Mouse (Mus musculus) liver, adult 2 months (tissue): ENCODE measurements around the gene Sc5d. TPM values are rescaled to one million over a fixed set of nuclear protein-coding genes. Genes with fewer than 3 reads are reported as not detected.

Experiments used
- DNase-seq: peaks from one replicate; pipeline ENCODE4 v3.0.0-alpha.2; 2011; ENCODE audit warnings: low read depth, low spot score; ENCODE audit errors: extremely low read depth
- H3K27ac ChIP-seq: fragments of 200-500 bp; replicated peaks from 2 replicates; pipeline ENCODE4 v1.5.1; 2012; ENCODE audit warnings: low read depth, mild to moderate bottlenecking, control low read depth, inconsistent platforms, low read length; ENCODE audit not compliant: insufficient read depth
- H3K27me3 ChIP-seq: fragments of 200-500 bp; 2 replicates; pipeline ENCODE4 v1.6.1; 2012; ENCODE audit warnings: mild to moderate bottlenecking, moderate library complexity, low read length, inconsistent platforms; ENCODE audit not compliant: control insufficient read depth, insufficient read depth
- H3K36me3 ChIP-seq: fragments of 200-500 bp; 2 replicates; pipeline ENCODE4 v1.6.1; 2012; ENCODE audit warnings: low read length, inconsistent platforms; ENCODE audit not compliant: control insufficient read depth, insufficient read depth
- H3K4me1 ChIP-seq: fragments of 200-500 bp; 2 replicates; pipeline ENCODE4 v1.6.1; 2011; ENCODE audit warnings: low read length; ENCODE audit not compliant: control insufficient read depth, insufficient read depth
- H3K4me3 ChIP-seq: fragments of 200-500 bp; 2 replicates; pipeline ENCODE4 v1.5.1; 2011; ENCODE audit warnings: low read depth, mild to moderate bottlenecking, control low read depth, low read length, moderate library complexity; ENCODE audit not compliant: insufficient read depth
- H3K79me2 ChIP-seq: fragments of 200-500 bp; 2 replicates; pipeline ENCODE4 v1.6.1; 2012; ENCODE audit warnings: inconsistent platforms, mild to moderate bottlenecking, low read length, moderate library complexity; ENCODE audit not compliant: control insufficient read depth, insufficient read depth
- H3K9ac ChIP-seq: fragments of 200-500 bp; 2 replicates; pipeline ENCODE4 v1.6.1; 2012; ENCODE audit warnings: low read depth, mild to moderate bottlenecking, control low read depth, inconsistent platforms, low read length
- CTCF ChIP-seq: fragments of 200-500 bp; IDR thresholded peaks from 2 replicates; pipeline ENCODE4 v1.5.1; 2011; ENCODE audit warnings: low read depth, low read length, control low read depth
- POLR2A ChIP-seq: fragments of 200-500 bp; IDR thresholded peaks from 2 replicates; pipeline ENCODE4 v1.6.1; 2011; ENCODE audit warnings: low read length, control low read depth; ENCODE audit not compliant: insufficient read depth; ENCODE audit errors: extremely low read depth
- WGBS: fragments of 180-500 bp; shearing (Covaris S2); methylation state at CpG from one replicate; pipeline ENCODE4 v1.1.7; 2018; 5-methylcytosine and 5-hydroxymethylcytosine counted together
- polyA plus RNA-seq: library from polyadenylated mRNA; depleted of rRNA; stranded (reverse); fragments of >200 nt; gene quantifications from 2 replicates; pipeline ENCODE4 v1.2.3, GENCODE M21; 2012
- total RNA-seq: library from RNA; depleted of rRNA; stranded (reverse); fragments of >200 nt; gene quantifications from 2 replicates; pipeline ENCODE4 v1.2.3, GENCODE M21; 2014

Sc5d gene
- total and polyA plus RNA-seq, 2 experiments, result 532 to 777 TPM

DNA sequence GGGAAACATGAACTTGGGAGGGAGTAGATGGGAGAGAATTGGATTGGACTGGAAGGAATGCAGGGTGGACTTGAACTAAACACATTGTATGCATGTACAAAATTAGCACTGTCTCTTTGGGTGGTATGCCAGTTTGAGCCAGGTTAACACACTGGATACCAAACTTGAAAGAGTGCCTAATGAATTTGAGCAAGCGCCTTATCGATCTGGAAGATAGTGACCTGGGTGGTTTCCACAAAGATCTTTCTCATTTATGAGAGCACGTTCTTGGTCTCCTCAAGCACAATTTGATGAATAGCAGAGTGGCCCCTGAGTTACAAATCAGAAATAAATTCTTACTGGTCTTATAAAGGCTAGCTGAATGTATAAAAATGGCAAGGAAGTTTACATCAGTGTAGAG is 6.6 kb upstream of the Sc5d start:
- no peak overlapping the region for H3K4me3 ChIP-seq
- no peak for TF ChIP-seq CTCF
- H3K4me1 ChIP-seq, result peaks cover 22% of the 10 kb centered on the region
- peak; percentile 84 for DNase-seq
- no peaks in the 10 kb centered on the region for H3K79me2 ChIP-seq
- H3K36me3 ChIP-seq, result peaks cover 3% of the 10 kb centered on the region; the same call in 1 of the 2 replicates
- no peak overlapping the region for H3K9ac ChIP-seq
- H3K27me3 ChIP-seq, result no peaks in the 10 kb centered on the region
- peak overlapping the region; percentile 99 for H3K27ac ChIP-seq
- 30% methylated on average over 3 of the region's 3 CpGs for WGBS

DNA sequence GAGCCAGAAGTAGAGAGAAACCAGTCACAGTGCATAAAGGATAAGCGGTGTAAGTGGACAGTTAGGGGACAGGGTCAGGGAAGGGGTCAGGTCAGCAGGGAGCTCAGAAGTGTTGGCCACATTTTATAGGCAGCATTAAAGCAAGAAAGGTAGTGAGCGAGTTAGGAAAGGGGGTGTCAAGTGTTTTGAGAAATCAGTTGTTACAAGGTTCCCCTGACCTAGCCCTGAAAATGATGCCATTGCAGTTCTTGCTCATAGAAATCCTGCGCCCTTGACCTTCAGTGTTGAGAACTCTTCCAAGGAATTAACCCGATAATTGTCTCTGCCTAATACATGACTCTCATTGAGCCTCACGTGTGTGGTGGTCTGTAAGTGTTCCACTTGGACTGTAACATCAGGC is 6.0 kb upstream of the Sc5d start:
- no peak overlapping the region for H3K4me3 ChIP-seq
- 85% methylated on average over 5 of the region's 5 CpGs for WGBS
- TF ChIP-seq CTCF (no peak), POLR2A (no peak)
- H3K27ac ChIP-seq, result peak overlapping the region; percentile 99
- H3K9ac ChIP-seq, result no peak overlapping the region
- H3K36me3 ChIP-seq, result peaks cover 3% of the 10 kb centered on the region; the same call in 1 of the 2 replicates
- H3K79me2 ChIP-seq, result no peaks in the 10 kb centered on the region
- no peak for DNase-seq
- H3K4me1 ChIP-seq, result peaks cover 26% of the 10 kb centered on the region
- no peaks in the 10 kb centered on the region for H3K27me3 ChIP-seq

DNA sequence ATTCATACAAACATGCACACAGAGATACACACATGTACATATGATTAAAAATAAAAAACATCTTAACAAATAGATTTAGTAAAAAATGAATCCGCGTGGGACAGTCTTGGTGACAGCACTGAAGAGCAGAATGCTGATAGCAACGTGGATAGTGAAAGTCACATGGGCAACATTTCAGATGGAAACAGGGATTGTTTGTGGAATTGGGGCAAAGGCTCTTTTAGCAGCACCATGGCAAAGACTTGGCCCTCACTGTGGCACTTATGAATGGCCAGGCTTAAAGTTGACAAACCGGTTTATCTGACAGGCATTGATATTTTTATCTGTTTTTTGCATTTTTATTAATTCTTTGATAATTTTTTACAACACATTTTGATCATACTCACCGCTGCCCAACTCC is 4.3 kb upstream of the Sc5d start:
- DNase-seq, result peak; percentile 91
- Histone ChIP-seq H3K79me2 (no peaks in the 10 kb centered on the region), H3K4me3 (no peak overlapping the region), H3K27me3 (no peaks in the 10 kb centered on the region), H3K4me1 (peaks cover 27% of the 10 kb centered on the region), H3K36me3 (peaks cover 3% of the 10 kb centered on the region; the same call in 1 of the 2 replicates), H3K27ac (peak overlapping the region; percentile 86), H3K9ac (0 out of 2 replicates have a peak overlapping the region, but pooled peaks have one; percentile 26)
- WGBS, result 39% methylated on average over 5 of the region's 5 CpGs
- TF ChIP-seq POLR2A (no peak), CTCF (no peak)

DNA sequence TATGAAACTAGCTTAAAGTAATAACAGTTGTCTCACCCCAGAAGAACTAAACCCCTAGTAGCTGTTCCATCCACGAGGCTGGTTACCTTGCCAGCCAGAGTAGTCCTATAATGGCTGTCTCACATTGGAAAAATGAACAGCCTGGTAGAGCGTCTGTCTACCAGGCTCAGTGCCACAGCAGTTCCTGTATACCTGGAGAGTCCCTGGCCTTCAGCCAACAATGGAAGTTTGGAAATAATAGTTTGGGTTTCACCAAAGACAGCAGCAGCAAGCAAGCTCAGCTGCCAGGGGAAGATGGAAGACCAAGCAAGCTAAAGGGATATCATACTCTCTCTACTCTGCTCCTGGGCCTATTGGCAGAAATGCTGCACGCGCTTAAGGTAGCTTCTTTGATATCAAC is 1.3 kb upstream of the Sc5d start:
- peaks cover 5% of the 10 kb centered on the region for H3K36me3 ChIP-seq
- peak overlapping the region; percentile 82 for H3K27ac ChIP-seq
- H3K27me3 ChIP-seq, result no peaks in the 10 kb centered on the region
- H3K4me1 ChIP-seq, result peaks cover 22% of the 10 kb centered on the region
- DNase-seq, result peak; percentile 68
- no peak for TF ChIP-seq CTCF
- TF ChIP-seq POLR2A, result no peak
- peaks cover 10% of the 10 kb centered on the region; the same call in 1 of the 2 replicates for H3K79me2 ChIP-seq
- no peak overlapping the region for H3K4me3 ChIP-seq
- H3K9ac ChIP-seq, result no peak overlapping the region
- WGBS, result 62% methylated on average over 4 of the region's 4 CpGs

DNA sequence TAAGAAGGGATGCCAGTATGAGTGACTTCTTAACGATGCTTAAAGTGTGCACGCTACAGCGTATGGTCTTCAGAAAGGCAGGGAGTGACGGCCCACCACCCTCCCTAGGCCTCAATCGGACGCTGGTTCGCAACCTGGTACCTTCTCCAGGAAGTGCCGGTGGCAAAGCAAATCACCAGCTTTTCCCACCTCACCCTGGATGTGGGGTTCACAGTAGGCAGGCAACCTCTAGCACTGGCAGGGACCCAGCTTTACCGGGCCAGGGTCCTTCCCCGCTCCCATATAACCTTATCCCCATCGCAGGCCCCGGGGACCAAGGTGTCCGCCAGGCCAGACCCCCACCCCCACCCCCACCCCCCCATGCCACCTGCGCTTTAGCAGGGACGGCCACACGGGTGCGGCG is 346 bp downstream of the Sc5d start:
- H3K9ac ChIP-seq, result peak overlapping the region; percentile 79
- no peaks in the 10 kb centered on the region for H3K27me3 ChIP-seq
- peak overlapping the region; percentile 75 for H3K27ac ChIP-seq
- TF ChIP-seq POLR2A (no peak), CTCF (no peak)
- DNase-seq, result peak; percentile 49
- peaks cover 23% of the 10 kb centered on the region for H3K4me1 ChIP-seq
- WGBS, result under 1% methylated on average over 18 of the region's 18 CpGs
- H3K4me3 ChIP-seq, result peak overlapping the region; percentile 68
- peaks cover 20% of the 10 kb centered on the region for H3K36me3 ChIP-seq
- H3K79me2 ChIP-seq, result peaks cover 10% of the 10 kb centered on the region; the same call in 1 of the 2 replicates

DNA sequence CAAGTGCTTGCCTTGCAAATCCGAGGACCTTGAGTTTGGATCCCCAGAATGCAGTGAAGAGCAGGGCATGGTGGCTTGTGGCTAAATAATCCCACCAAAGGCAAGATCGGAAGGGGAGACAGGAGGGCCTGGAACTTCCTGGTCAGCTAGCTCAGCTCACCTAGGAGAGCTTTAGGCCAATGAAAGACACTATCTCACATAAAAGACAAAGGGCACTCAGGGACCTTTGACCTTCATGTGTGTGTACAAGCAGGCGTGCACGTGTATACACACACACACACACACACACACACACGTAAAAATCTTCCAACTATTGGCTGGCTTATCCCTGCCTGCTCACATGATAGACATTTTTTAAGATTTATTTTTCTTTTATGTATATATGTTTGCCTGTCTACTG is 3.6 kb downstream of the Sc5d start:
- no peaks in the 10 kb centered on the region for H3K27me3 ChIP-seq
- H3K9ac ChIP-seq, result peak overlapping the region; percentile 56
- H3K4me3 ChIP-seq, result peak overlapping the region; percentile 3; the same call in 1 of the 2 replicates
- peak overlapping the region; percentile 70 for H3K27ac ChIP-seq
- H3K79me2 ChIP-seq, result peaks cover 10% of the 10 kb centered on the region; the same call in 1 of the 2 replicates
- H3K4me1 ChIP-seq, result peaks cover 32% of the 10 kb centered on the region
- 29% methylated on average over 5 of the region's 5 CpGs for WGBS
- H3K36me3 ChIP-seq, result peaks cover 51% of the 10 kb centered on the region
- TF ChIP-seq POLR2A, result no peak
- no peak for TF ChIP-seq CTCF
- peak; percentile 91 for DNase-seq
